Mouse (Mus musculus) liver, adult 2 months (tissue): Measurements from ENCODE around the gene Spag17. TPM values are rescaled to one million over a fixed set of nuclear protein-coding genes. Genes with fewer than 3 reads are reported as not detected.

Experiments used
- DNase-seq: peaks from one replicate; pipeline ENCODE4 v3.0.0-alpha.2; 2011; ENCODE audit warnings: low read depth, low spot score; ENCODE audit errors: extremely low read depth
- H3K27ac ChIP-seq: fragments of 200-500 bp; replicated peaks from 2 replicates; pipeline ENCODE4 v1.5.1; 2012; ENCODE audit warnings: low read depth, mild to moderate bottlenecking, control low read depth, inconsistent platforms, low read length; ENCODE audit not compliant: insufficient read depth
- H3K27me3 ChIP-seq: fragments of 200-500 bp; 2 replicates; pipeline ENCODE4 v1.6.1; 2012; ENCODE audit warnings: mild to moderate bottlenecking, moderate library complexity, low read length, inconsistent platforms; ENCODE audit not compliant: control insufficient read depth, insufficient read depth
- H3K36me3 ChIP-seq: fragments of 200-500 bp; 2 replicates; pipeline ENCODE4 v1.6.1; 2012; ENCODE audit warnings: low read length, inconsistent platforms; ENCODE audit not compliant: control insufficient read depth, insufficient read depth
- H3K4me1 ChIP-seq: fragments of 200-500 bp; 2 replicates; pipeline ENCODE4 v1.6.1; 2011; ENCODE audit warnings: low read length; ENCODE audit not compliant: control insufficient read depth, insufficient read depth
- H3K4me3 ChIP-seq: fragments of 200-500 bp; 2 replicates; pipeline ENCODE4 v1.5.1; 2011; ENCODE audit warnings: low read depth, mild to moderate bottlenecking, control low read depth, low read length, moderate library complexity; ENCODE audit not compliant: insufficient read depth
- H3K79me2 ChIP-seq: fragments of 200-500 bp; 2 replicates; pipeline ENCODE4 v1.6.1; 2012; ENCODE audit warnings: inconsistent platforms, mild to moderate bottlenecking, low read length, moderate library complexity; ENCODE audit not compliant: control insufficient read depth, insufficient read depth
- H3K9ac ChIP-seq: fragments of 200-500 bp; 2 replicates; pipeline ENCODE4 v1.6.1; 2012; ENCODE audit warnings: low read depth, mild to moderate bottlenecking, control low read depth, inconsistent platforms, low read length
- CTCF ChIP-seq: fragments of 200-500 bp; IDR thresholded peaks from 2 replicates; pipeline ENCODE4 v1.5.1; 2011; ENCODE audit warnings: low read depth, low read length, control low read depth
- POLR2A ChIP-seq: fragments of 200-500 bp; IDR thresholded peaks from 2 replicates; pipeline ENCODE4 v1.6.1; 2011; ENCODE audit warnings: low read length, control low read depth; ENCODE audit not compliant: insufficient read depth; ENCODE audit errors: extremely low read depth
- WGBS: fragments of 180-500 bp; shearing (Covaris S2); methylation state at CpG from one replicate; pipeline ENCODE4 v1.1.7; 2018; 5-methylcytosine and 5-hydroxymethylcytosine counted together
- polyA plus RNA-seq: library from polyadenylated mRNA; depleted of rRNA; stranded (reverse); fragments of >200 nt; gene quantifications from 2 replicates; pipeline ENCODE4 v1.2.3, GENCODE M21; 2012
- total RNA-seq: library from RNA; depleted of rRNA; stranded (reverse); fragments of >200 nt; gene quantifications from 2 replicates; pipeline ENCODE4 v1.2.3, GENCODE M21; 2014

The Spag17 gene
- total and polyA plus RNA-seq, 2 experiments: under 0.01 to 0.05 TPM

DNA sequence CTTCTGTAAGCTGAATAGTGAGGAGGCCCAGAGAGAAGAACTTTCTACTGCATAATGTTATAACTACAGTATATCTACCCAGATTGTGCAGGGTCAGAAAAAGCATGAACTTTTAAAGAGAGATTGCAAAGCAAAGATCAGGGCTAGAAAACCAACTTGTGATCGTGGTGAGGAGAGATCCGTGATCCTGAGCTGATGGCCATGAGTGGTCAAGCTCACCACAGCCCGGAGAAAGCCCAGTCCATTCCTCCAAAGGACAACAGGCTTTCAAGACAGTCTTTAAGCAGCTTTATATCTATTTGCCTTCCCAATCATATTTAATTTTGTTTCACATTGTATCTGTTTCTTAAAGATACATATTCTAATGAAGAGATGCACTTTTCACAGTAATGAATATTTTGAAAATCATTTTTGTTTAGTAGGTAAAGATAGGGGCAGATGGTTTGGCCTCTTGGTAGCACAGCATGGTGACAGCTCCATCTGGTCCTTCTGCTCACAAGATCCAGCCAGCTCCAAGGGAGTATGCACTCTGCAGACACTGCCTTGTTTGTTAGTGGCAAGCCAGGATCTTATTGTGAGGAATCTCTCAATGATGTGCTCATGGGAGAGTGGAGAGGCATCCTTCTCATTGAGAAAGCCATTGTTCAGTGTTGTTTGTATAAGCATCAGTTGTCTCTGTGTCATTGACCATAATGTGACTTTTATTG, 217.3 kb downstream of the Spag17 start:
- no peak overlapping the region for H3K4me3 ChIP-seq
- no peak overlapping the region for H3K27ac ChIP-seq
- DNase-seq: no peak
- TF ChIP-seq POLR2A: no peak
- TF ChIP-seq CTCF: no peak
- H3K9ac ChIP-seq: no peak overlapping the region
- no peaks in the 10 kb centered on the region for H3K36me3 ChIP-seq
- H3K79me2 ChIP-seq: no peaks in the 10 kb centered on the region
- WGBS: 87% methylated on average over 3 of the region's 3 CpGs
- no peaks in the 10 kb centered on the region for H3K27me3 ChIP-seq
- no peaks in the 10 kb centered on the region for H3K4me1 ChIP-seq

GRCm38 (mm10) chr3:100106736-100107135, 221.5 kb downstream of the Spag17 start:
- 77% methylated on average over 2 of the region's 2 CpGs for WGBS
- Histone ChIP-seq H3K9ac (no peak overlapping the region), H3K4me3 (no peak overlapping the region), H3K36me3 (no peaks in the 10 kb centered on the region), H3K27me3 (no peaks in the 10 kb centered on the region), H3K4me1 (no peaks in the 10 kb centered on the region), H3K79me2 (no peaks in the 10 kb centered on the region), H3K27ac (no peak overlapping the region)
- TF ChIP-seq POLR2A (no peak), CTCF (no peak)
- no peak for DNase-seq

- Histone ChIP-seq H3K27ac (no peak overlapping the region), H3K9ac (no peak overlapping the region), H3K79me2 (no peaks in the 10 kb centered on the region), H3K4me3 (no peak overlapping the region), H3K27me3 (no peaks in the 10 kb centered on the region), H3K4me1 (no peaks in the 10 kb centered on the region), H3K36me3 (no peaks in the 10 kb centered on the region)
- TF ChIP-seq POLR2A (no peak), CTCF (no peak)
- no peak for DNase-seq
- WGBS: 76% methylated on average over 2 of the region's 2 CpGs
Measured at GRCm38 (mm10) chr3:100118681-100119080, 233.5 kb downstream of the Spag17 start.

GRCm38 (mm10) chr3:100121961-100122360, 236.8 kb downstream of the Spag17 start:
- no peaks in the 10 kb centered on the region for H3K79me2 ChIP-seq
- H3K27me3 ChIP-seq: no peaks in the 10 kb centered on the region
- no peak for DNase-seq
- TF ChIP-seq CTCF (no peak), POLR2A (no peak)
- no peak overlapping the region for H3K9ac ChIP-seq
- WGBS: 65% methylated on average over 2 of the region's 2 CpGs
- H3K4me1 ChIP-seq: no peaks in the 10 kb centered on the region
- H3K36me3 ChIP-seq: no peaks in the 10 kb centered on the region
- no peak overlapping the region for H3K27ac ChIP-seq
- no peak overlapping the region for H3K4me3 ChIP-seq

DNA sequence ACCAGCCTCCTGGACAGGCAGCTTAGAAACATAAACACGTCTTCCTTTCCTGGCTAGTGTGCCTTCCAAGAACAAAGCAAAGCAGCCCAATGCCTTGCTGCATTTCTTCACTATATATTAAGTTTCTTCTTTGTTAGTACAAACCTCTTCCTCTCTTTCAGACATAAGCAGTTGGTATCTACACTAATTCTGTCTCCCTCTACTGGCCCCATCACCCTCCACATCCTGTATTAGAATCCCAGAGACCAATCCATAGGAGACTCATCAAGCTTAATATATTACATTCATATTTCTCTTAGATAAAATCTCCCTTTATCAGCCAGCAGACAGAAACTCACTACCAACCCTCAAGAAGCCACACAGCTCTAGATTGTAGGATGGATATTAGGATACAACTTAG, 237.2 kb downstream of the Spag17 start:
- Histone ChIP-seq H3K36me3 (no peaks in the 10 kb centered on the region), H3K9ac (no peak overlapping the region), H3K4me1 (no peaks in the 10 kb centered on the region), H3K79me2 (no peaks in the 10 kb centered on the region), H3K4me3 (no peak overlapping the region), H3K27ac (no peak overlapping the region), H3K27me3 (no peaks in the 10 kb centered on the region)
- 83% methylated on average over 1 of the region's 1 CpGs for WGBS
- no peak for DNase-seq
- TF ChIP-seq CTCF: no peak
- no peak for TF ChIP-seq POLR2A
